Mouse (Mus musculus) heart, embryonic 14.5 days (tissue): ENCODE results near the gene Agap1. TPM values are rescaled to one million over a fixed set of nuclear protein-coding genes. Genes with fewer than 3 reads are reported as not detected.

Experiments used
- ATAC-seq: fragments of 200-750 bp; cut with Nextera tagmentation; 2 replicates; pipeline ENCODE4 v1.8.0; 2017; ENCODE audit warnings: low read depth, moderate TSS enrichment; ENCODE audit not compliant: insufficient number of reproducible peaks, insufficient read depth, low FRiP score
- H3K27ac ChIP-seq, 2 experiments: fragments of 200-500 bp in 1 of 2; fragments of 300-500 bp in 1 of 2; sonication (generic) in 1 of 2; replicated peaks in 1 of 2; 2 replicates each; pipeline ENCODE4 v1.5.1; 2012 to 2014; ENCODE audit warnings: low read depth in 2 of 2, low read length in 2 of 2, control low read depth in 1 of 2, mild to moderate bottlenecking in 1 of 2, mixed read lengths in 1 of 2; ENCODE audit not compliant: control insufficient read depth in 1 of 2, insufficient read depth in 1 of 2
- H3K27me3 ChIP-seq: fragments of 300-500 bp; sonication (generic); 2 replicates; pipeline ENCODE4 v1.6.1; 2014; ENCODE audit warnings: mild to moderate bottlenecking, low read length, control low read depth; ENCODE audit not compliant: control insufficient read depth, insufficient read depth
- H3K36me3 ChIP-seq: fragments of 300-500 bp; sonication (generic); 2 replicates; pipeline ENCODE4 v1.6.1; 2014; ENCODE audit warnings: mild to moderate bottlenecking, control low read depth, low read length, mixed read lengths; ENCODE audit not compliant: control insufficient read depth, insufficient read depth
- H3K4me1 ChIP-seq, 2 experiments: fragments of 200-500 bp in 1 of 2; fragments of 300-500 bp in 1 of 2; sonication (generic) in 1 of 2; 2 replicates each; pipeline ENCODE4 v1.6.1; 2012 to 2014; ENCODE audit warnings: low read length in 2 of 2, control low read depth in 1 of 2, mixed read lengths in 1 of 2; ENCODE audit not compliant: control insufficient read depth in 2 of 2, insufficient read depth in 2 of 2
- H3K4me2 ChIP-seq: fragments of 300-500 bp; sonication (generic); 2 replicates; pipeline ENCODE4 v1.6.1; 2014; ENCODE audit warnings: mild to moderate bottlenecking, low read length
- H3K4me3 ChIP-seq, 2 experiments: fragments of 200-500 bp in 1 of 2; fragments of 300-500 bp in 1 of 2; sonication (generic) in 1 of 2; 2 replicates each; pipeline ENCODE4 v1.5.1; 2012 to 2014; ENCODE audit warnings: low read length in 2 of 2, mild to moderate bottlenecking in 2 of 2, control low read depth in 1 of 2, low read depth in 1 of 2, moderate library complexity in 1 of 2; ENCODE audit not compliant: control insufficient read depth in 1 of 2, insufficient read depth in 1 of 2
- H3K9ac ChIP-seq: fragments of 300-500 bp; sonication (generic); 2 replicates; pipeline ENCODE4 v1.6.1; 2014; ENCODE audit warnings: mild to moderate bottlenecking, low read length
- H3K9me3 ChIP-seq: fragments of 300-500 bp; sonication (generic); 2 replicates; pipeline ENCODE4 v1.6.1; 2016; ENCODE audit warnings: low read length, control low read depth; ENCODE audit not compliant: control insufficient read depth
- WGBS: fragments of 180-500 bp; shearing (Covaris S2); extraction: QIAGEN DNeasy Blood & Tissue Kit; methylation state at CpG from one replicate; pipeline ENCODE4 v1.1.7; 2014; 5-methylcytosine and 5-hydroxymethylcytosine counted together
- polyA plus RNA-seq: library from polyadenylated mRNA; unstranded; fragments of >200 nt; fragmentation: Nextera tagmentation; extraction: Ambion mirVana; gene quantifications from 2 replicates; pipeline ENCODE4 v1.2.1, GENCODE M21; 2014

Agap1 gene
- polyA plus RNA-seq, 1 experiment from 2014 or later, result 17.0 TPM

DNA sequence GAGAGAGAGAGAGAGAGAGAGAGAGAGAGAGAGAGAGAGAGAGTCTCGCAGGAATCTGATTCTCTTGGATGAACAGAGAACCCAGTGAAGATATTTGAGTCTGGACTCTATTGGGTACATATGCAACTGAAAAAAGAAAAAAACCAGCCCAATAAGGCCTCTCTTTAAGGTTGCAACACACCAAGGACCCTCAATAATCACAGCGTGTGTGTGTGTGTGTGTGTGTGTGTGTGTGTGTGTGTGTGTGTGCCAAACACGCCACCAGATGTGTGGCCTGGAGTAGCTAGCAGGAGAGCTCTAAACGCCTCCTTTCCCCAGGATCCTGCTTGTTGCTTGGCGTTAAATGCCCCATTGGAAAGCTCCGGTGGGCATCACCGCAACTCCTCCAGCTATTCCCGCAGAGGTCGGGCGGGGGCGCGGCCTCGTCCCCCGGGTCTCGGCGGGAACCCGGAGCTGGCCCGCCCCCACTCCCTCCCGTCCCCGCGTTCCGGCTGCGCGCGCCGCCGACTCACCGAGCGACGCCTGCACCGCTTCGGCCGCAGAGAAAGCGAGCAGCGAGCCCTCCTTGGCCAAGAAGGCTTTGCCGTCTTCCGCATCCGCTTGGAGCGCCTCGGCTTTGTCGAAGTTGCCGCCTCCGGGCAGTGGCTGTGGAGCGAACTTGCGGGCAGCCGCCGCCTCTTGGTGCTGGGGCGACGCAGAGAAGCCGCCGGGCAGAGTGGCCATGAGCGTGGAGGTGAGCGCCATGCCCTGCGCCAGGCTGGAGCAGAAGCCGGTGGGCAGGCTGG, 475.3 kb downstream of the Agap1 start:
- H3K4me2 ChIP-seq, result peak overlapping the region; percentile 82
- H3K27ac ChIP-seq, result no peak overlapping the region
- H3K9ac ChIP-seq, result no peak overlapping the region
- peaks cover 4 to 30% of the 10 kb centered on the region in 2 experiments; a peak in 3 of 4 replicates for H3K4me1 ChIP-seq
- no peaks in the 10 kb centered on the region for H3K36me3 ChIP-seq
- under 1% methylated on average over 53 of the region's 55 CpGs for WGBS
- peaks cover 100% of the 10 kb centered on the region for H3K27me3 ChIP-seq
- ATAC-seq, result no peak
- peak overlapping the region; percentile 49 to 51 for H3K4me3 ChIP-seq
- H3K9me3 ChIP-seq, result no peaks in the 10 kb centered on the region

DNA sequence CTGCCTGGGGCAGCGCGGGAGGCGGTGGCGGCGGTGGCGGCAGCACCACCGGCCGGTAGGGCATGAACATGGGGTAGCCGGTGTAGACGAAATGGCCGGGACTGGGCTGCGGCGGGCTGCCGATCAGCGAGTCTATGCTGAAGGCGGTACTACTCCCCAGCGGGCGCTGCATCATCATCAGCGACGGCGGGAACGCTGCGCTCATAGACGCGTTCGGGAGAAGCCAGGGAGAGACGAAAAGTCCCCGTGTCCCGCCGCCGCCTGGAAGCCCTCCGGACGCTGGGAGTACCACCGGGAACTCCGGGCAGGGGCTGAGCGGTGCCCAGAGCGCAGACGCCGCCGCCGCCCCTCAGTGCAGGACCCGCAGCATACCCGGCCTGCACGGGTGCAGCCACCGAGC, 475.9 kb downstream of the Agap1 start:
- WGBS, result under 1% methylated on average over 45 of the region's 45 CpGs
- Histone ChIP-seq H3K27me3 (peaks cover 100% of the 10 kb centered on the region), H3K4me3 (peak overlapping the region; percentile 49 to 51), H3K4me1 (peaks cover 4 to 30% of the 10 kb centered on the region in 2 experiments; a peak in 3 of 4 replicates), H3K9ac (no peak overlapping the region), H3K4me2 (peak overlapping the region; percentile 82), H3K9me3 (no peaks in the 10 kb centered on the region), H3K27ac (no peak overlapping the region; a peak in 1 of 4 replicates), H3K36me3 (no peaks in the 10 kb centered on the region)
- no peak for ATAC-seq

DNA sequence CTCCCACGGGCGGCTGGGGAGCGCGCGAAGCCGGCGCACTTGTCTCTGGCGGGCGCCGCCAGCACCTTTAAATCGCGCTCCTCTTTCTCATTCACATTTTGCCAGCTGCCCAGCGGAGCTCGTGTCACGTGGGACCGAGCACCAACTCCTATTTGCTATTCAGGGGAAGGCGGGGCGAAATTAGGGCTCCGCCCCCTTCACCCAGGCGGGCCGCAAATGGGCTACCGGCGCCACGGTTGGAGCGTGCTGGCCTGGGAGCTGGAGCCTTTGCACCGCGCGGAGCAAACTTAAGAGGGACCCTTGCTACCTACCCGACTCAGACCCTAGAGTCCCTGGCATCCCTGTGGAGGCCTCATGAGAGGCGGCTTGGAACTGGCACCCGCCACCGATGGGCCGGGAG, 476.5 kb downstream of the Agap1 start, which contains the start of gene Gbx2:
Gbx2 (minus strand) TSS at position 60 of the 400 bp plus-strand sequence.
- Histone ChIP-seq H3K4me2 (peak within 1 kb of the TSS; percentile 82), H3K27me3 (peaks cover 100% of the 10 kb centered on the region), H3K9ac (no peak within 1 kb of the TSS), H3K4me3 (peak within 1 kb of the TSS; percentile 49 to 51), H3K27ac (no peak within 1 kb of the TSS; a peak in 1 of 4 replicates), H3K36me3 (no peaks in the 10 kb centered on the region), H3K9me3 (no peaks in the 10 kb centered on the region), H3K4me1 (peaks cover 4 to 30% of the 10 kb centered on the region in 2 experiments; a peak in 3 of 4 replicates)
- ATAC-seq, result peak; percentile 55
- 2% methylated on average over 33 of the region's 33 CpGs for WGBS

DNA sequence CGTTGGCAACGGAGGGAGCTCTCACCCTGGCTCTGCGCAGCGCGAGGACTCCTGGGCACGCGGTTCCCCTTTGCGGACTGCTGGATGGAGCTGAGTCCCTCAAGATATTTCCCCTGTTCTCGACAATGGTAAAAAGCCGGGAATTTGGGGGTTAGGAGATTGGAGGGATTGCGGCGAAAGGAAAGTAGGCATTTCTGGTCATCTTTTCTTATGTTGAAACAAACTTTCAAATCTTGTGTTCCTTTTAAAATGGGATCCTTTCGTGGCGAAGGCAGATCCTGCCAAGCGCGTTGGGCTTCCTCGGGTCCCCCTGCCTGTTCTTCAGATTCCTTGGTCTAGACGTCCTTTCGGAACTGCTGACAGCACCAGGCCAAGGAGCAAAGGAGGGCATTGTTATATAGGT, 477.4 kb downstream of the Agap1 start:
- H3K4me2 ChIP-seq, result 0 out of 2 replicates have a peak overlapping the region, but pooled peaks have one; percentile 82
- H3K36me3 ChIP-seq, result no peaks in the 10 kb centered on the region
- no peak overlapping the region for H3K4me3 ChIP-seq
- H3K27ac ChIP-seq, result no peak overlapping the region
- no peak overlapping the region for H3K9ac ChIP-seq
- H3K4me1 ChIP-seq, result peaks cover 4 to 29% of the 10 kb centered on the region in 2 experiments; a peak in 3 of 4 replicates
- H3K9me3 ChIP-seq, result no peaks in the 10 kb centered on the region
- ATAC-seq, result no peak
- WGBS, result 3% methylated on average over 19 of the region's 19 CpGs
- H3K27me3 ChIP-seq, result peaks cover 100% of the 10 kb centered on the region

DNA sequence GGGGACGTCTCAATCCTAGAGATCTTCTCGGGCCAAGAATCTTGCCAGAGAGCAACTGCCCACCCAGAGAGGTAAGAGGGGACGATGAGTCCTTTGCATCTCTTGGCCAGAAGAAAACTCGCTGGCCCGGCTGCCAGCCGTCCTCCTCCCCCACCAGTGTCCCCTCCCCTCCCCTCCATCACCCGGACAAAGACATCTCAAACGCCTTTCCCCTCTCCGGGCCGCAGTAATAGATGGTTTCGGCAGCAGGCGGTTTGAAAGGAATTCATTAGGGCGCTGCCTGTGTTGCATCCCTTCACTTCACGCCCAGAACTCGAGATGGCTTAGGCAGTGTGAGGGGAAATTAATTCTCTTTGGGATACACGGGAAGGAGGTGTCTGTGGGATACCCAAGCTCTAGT, 478.0 kb downstream of the Agap1 start:
- Histone ChIP-seq H3K9ac (no peak overlapping the region), H3K36me3 (no peaks in the 10 kb centered on the region), H3K4me2 (no peak overlapping the region), H3K4me3 (no peak overlapping the region), H3K27me3 (peaks cover 100% of the 10 kb centered on the region), H3K9me3 (no peaks in the 10 kb centered on the region), H3K27ac (no peak overlapping the region), H3K4me1 (peaks cover 4 to 25% of the 10 kb centered on the region in 2 experiments; a peak in 3 of 4 replicates)
- ATAC-seq, result no peak
- WGBS, result 2% methylated on average over 16 of the region's 16 CpGs

DNA sequence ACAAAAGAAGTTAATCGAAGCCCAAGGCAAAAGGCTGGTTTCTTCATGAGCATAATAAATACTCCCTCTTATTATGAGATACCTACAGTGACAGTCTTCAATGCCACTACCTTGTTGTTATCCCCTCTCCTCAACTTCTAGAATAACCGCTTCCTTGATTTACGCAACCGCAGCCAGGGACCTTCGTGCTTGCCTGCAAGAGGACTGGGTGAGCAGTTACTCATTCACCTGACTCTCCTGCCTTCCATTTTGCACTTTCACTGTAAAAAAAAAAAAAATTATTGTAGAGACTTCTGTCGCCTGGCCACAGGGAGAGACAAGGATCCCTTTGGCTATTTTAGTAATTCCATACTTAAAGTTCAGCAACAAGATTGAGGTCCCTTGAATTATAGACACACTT, 478.4 kb downstream of the Agap1 start:
- peaks cover 4 to 25% of the 10 kb centered on the region in 2 experiments; a peak in 3 of 4 replicates for H3K4me1 ChIP-seq
- no peak overlapping the region for H3K4me2 ChIP-seq
- H3K9me3 ChIP-seq, result no peaks in the 10 kb centered on the region
- peaks cover 100% of the 10 kb centered on the region for H3K27me3 ChIP-seq
- no peak overlapping the region for H3K4me3 ChIP-seq
- H3K36me3 ChIP-seq, result no peaks in the 10 kb centered on the region
- H3K27ac ChIP-seq, result no peak overlapping the region
- ATAC-seq, result no peak
- WGBS, result 9% methylated on average over 6 of the region's 6 CpGs
- no peak overlapping the region for H3K9ac ChIP-seq

- no peaks in the 10 kb centered on the region for H3K36me3 ChIP-seq
- peaks cover 4 to 24% of the 10 kb centered on the region in 2 experiments; a peak in 3 of 4 replicates for H3K4me1 ChIP-seq
- no peak for ATAC-seq
- no peak overlapping the region for H3K9ac ChIP-seq
- whole genome bisulfite sequencing, result 3% methylated on average over 21 of the region's 21 CpGs
- H3K4me3 ChIP-seq, result no peak overlapping the region
- peaks cover 100% of the 10 kb centered on the region for H3K27me3 ChIP-seq
- no peak overlapping the region for H3K4me2 ChIP-seq
- H3K9me3 ChIP-seq, result no peaks in the 10 kb centered on the region
- H3K27ac ChIP-seq, result no peak overlapping the region
These were observed 479.2 kb downstream of the Agap1 start for GRCm38 (mm10) chr1:89933786-89934185.
